Mouse (Mus musculus) erythroblast, embryonic 14.5 days (primary cell): ENCODE data around the gene Psmb5. TPM values are rescaled to one million over a fixed set of nuclear protein-coding genes. Genes with fewer than 3 reads are reported as not detected.
A peak's percentile ranks its signal among the peaks of the same experiment; 100 is the strongest.

ENCODE experiments used
- H3K27me3 ChIP-seq: 2 replicates; pipeline ENCODE4 v1.6.1; 2012; ENCODE audit warnings: inconsistent platforms; ENCODE audit not compliant: control insufficient read depth
- H3K36me3 ChIP-seq: 2 replicates; pipeline ENCODE4 v1.6.1; 2012; ENCODE audit warnings: mild to moderate bottlenecking, inconsistent platforms; ENCODE audit not compliant: control insufficient read depth
- H3K4me1 ChIP-seq: 2 replicates; pipeline ENCODE4 v1.6.1; 2012; ENCODE audit warnings: inconsistent platforms; ENCODE audit not compliant: control insufficient read depth
- H3K4me3 ChIP-seq: replicated peaks from 2 replicates; pipeline ENCODE3; 2012; ENCODE audit warnings: moderate library complexity, mild to moderate bottlenecking, inconsistent platforms
- H3K9me3 ChIP-seq: 2 replicates; pipeline ENCODE4 v1.6.1; 2012; ENCODE audit warnings: low read length, inconsistent platforms, mixed read lengths; ENCODE audit not compliant: control insufficient read depth
- GATA1 ChIP-seq: IDR thresholded peaks from 2 replicates; pipeline ENCODE4 v1.6.1; 2012; ENCODE audit warnings: low read length, inconsistent platforms, mixed read lengths
- TAL1 ChIP-seq: IDR thresholded peaks from 3 replicates; pipeline ENCODE4 v1.6.1; 2012; ENCODE audit warnings: low read length, inconsistent platforms, mixed read lengths
- polyA plus RNA-seq: library from polyadenylated mRNA; stranded (reverse); fragments of >175 nt; gene quantifications from 2 replicates; pipeline ENCODE4 v1.2.3, GENCODE M21; 2012

Gene Psmb5
- polyA plus RNA-seq, 1 experiment = 21.7 TPM

GRCm38 (mm10) chr14:54582536-54582935 lies 35.3 kb downstream of the Psmb5 start:
- Histone ChIP-seq H3K27me3 (peaks cover 22% of the 10 kb centered on the region), H3K4me3 (no peak overlapping the region), H3K4me1 (peaks cover 10% of the 10 kb centered on the region), H3K36me3 (peaks cover 14% of the 10 kb centered on the region), H3K9me3 (no peaks in the 10 kb centered on the region; the same call in 1 of the 2 replicates)
- TF ChIP-seq GATA1 (no peak), TAL1 (no peak)

- H3K4me3 ChIP-seq = no peak overlapping the region
Observed at GRCm38 (mm10) chr14:54579638-54580037, 38.2 kb downstream of the Psmb5 start.

GRCm38 (mm10) chr14:54578063-54578462 lies 39.8 kb downstream of the Psmb5 start:
- Histone ChIP-seq H3K27me3 (peaks cover 66% of the 10 kb centered on the region), H3K36me3 (no peaks in the 10 kb centered on the region), H3K4me1 (peaks cover 34% of the 10 kb centered on the region), H3K9me3 (peaks cover 13% of the 10 kb centered on the region; the same call in 1 of the 2 replicates), H3K4me3 (peak overlapping the region; percentile 45)
- TF ChIP-seq GATA1 (no peak), TAL1 (no peak)

More at GRCm38 (mm10) chr14:54579638-54580037, 38.2 kb downstream of the Psmb5 start:
- peaks cover 13% of the 10 kb centered on the region; the same call in 1 of the 2 replicates for H3K9me3 ChIP-seq
- TF ChIP-seq TAL1 = no peak
- no peak for TF ChIP-seq GATA1
- peaks cover 51% of the 10 kb centered on the region for H3K27me3 ChIP-seq
- H3K4me1 ChIP-seq = peaks cover 25% of the 10 kb centered on the region
- H3K36me3 ChIP-seq = peaks cover 8% of the 10 kb centered on the region

GRCm38 (mm10) chr14:54577089-54577982 lies 40.5 kb downstream of the Psmb5 start, which contains the start of gene Ajuba:
Gene Ajuba, minus strand, starts transcription at chr14:54577558.
- Histone ChIP-seq H3K4me1 (peaks cover 36% of the 10 kb centered on the region), H3K4me3 (peak within 1 kb of the TSS; percentile 45), H3K27me3 (peaks cover 73% of the 10 kb centered on the region), H3K36me3 (no peaks in the 10 kb centered on the region), H3K9me3 (peaks cover 13% of the 10 kb centered on the region; the same call in 1 of the 2 replicates)
- TF ChIP-seq GATA1 (no peak), TAL1 (no peak)

- Histone ChIP-seq H3K36me3 (no peaks in the 10 kb centered on the region), H3K4me3 (peak overlapping the region; percentile 45), H3K4me1 (peaks cover 36% of the 10 kb centered on the region), H3K27me3 (peaks cover 82% of the 10 kb centered on the region), H3K9me3 (peaks cover 13% of the 10 kb centered on the region; the same call in 1 of the 2 replicates)
- TF ChIP-seq TAL1 (no peak), GATA1 (no peak)
Observed at GRCm38 (mm10) chr14:54576241-54577088, 41.4 kb downstream of the Psmb5 start.

- peak overlapping the region; percentile 45 for H3K4me3 ChIP-seq
- TF ChIP-seq GATA1 = no peak
- no peak for TF ChIP-seq TAL1
- no peaks in the 10 kb centered on the region for H3K36me3 ChIP-seq
- H3K27me3 ChIP-seq = peaks cover 82% of the 10 kb centered on the region
- peaks cover 36% of the 10 kb centered on the region for H3K4me1 ChIP-seq
- peaks cover 13% of the 10 kb centered on the region; the same call in 1 of the 2 replicates for H3K9me3 ChIP-seq
Observed at GRCm38 (mm10) chr14:54575631-54576030, 42.2 kb downstream of the Psmb5 start.

GRCm38 (mm10) chr14:54575031-54575430 lies 42.8 kb downstream of the Psmb5 start:
- H3K4me3 ChIP-seq = no peak overlapping the region
- H3K4me1 ChIP-seq = peaks cover 36% of the 10 kb centered on the region
- H3K9me3 ChIP-seq = peaks cover 13% of the 10 kb centered on the region; the same call in 1 of the 2 replicates
- TF ChIP-seq TAL1 (no peak), GATA1 (no peak)
- no peaks in the 10 kb centered on the region; the same call in 1 of the 2 replicates for H3K36me3 ChIP-seq
- peaks cover 82% of the 10 kb centered on the region for H3K27me3 ChIP-seq

GRCm38 (mm10) chr14:54574253-54574652 lies 43.6 kb downstream of the Psmb5 start:
- Histone ChIP-seq H3K9me3 (peaks cover 13% of the 10 kb centered on the region; the same call in 1 of the 2 replicates), H3K36me3 (no peaks in the 10 kb centered on the region; the same call in 1 of the 2 replicates), H3K4me1 (peaks cover 36% of the 10 kb centered on the region), H3K4me3 (no peak overlapping the region), H3K27me3 (peaks cover 77% of the 10 kb centered on the region)
- no peak for TF ChIP-seq TAL1
